Mouse (Mus musculus): ENCODE results near the gene Krtcap2.

- TF ChIP-seq ZMIZ1 (IDR thresholded peaks at IDR 0.05; ENCODE audit: low read depth, low read length) (no peak), RCOR1 (conservative IDR thresholded peaks at IDR 0.05; ENCODE audit: low read depth, low read length) (no peak), HCFC1 (IDR thresholded peaks at IDR 0.05; ENCODE audit: low read depth, low read length) (no peak), CHD1 (IDR thresholded peaks at IDR 0.05; ENCODE audit: low read depth, low read length) (no peak), MYC (IDR thresholded peaks at IDR 0.05; ENCODE audit: low read depth, low read length) (no peak), CTCF (conservative IDR thresholded peaks at IDR 0.05 in 1 of 2, IDR thresholded peaks at IDR 0.05 in 1 of 2; ENCODE audit: low read depth in 2 of 2, low read length in 2 of 2) (no peak), E2F4 (IDR thresholded peaks at IDR 0.05; ENCODE audit: insufficient replicate concordance, low read depth, low read length) (no peak)
Measured at GRCm38 (mm10) chr3:89280050-89280605, 34.4 kb downstream of the Krtcap2 start.

Measured in CH12.LX (cell line).